Mouse (Mus musculus) frontal cortex, adult (tissue): ENCODE measurements around the gene Sirt2.
A peak's percentile ranks its signal among the peaks of the same experiment; 100 is the strongest.

ENCODE experiments used
- ATAC-seq: cut with Nextera tagmentation; 2 replicates; pipeline ENCODE4 v1.9.2; 2017; ENCODE audit warnings: mild to moderate bottlenecking, moderate library complexity, mixed read lengths; ENCODE audit not compliant: low TSS enrichment

Sirt2 gene

DNA sequence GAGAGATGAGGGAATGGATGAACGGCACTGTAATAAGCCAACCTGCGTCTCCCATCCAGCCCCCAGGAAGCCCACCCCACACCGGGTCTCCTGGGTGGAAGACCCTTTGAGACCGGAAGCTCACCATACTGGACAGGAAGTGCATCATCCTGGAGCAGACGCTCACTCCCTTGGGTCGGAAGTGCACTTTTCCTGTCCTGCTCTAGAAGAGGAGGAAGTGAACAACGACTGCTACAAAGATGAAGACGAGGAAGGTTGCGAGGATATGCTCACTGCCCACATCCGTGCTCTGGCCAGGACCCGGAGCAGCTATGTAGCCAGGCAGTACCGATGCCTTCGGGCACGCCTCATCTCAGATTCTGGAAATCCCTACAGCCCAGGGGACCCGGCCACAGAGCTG, 29.3 kb downstream of the Sirt2 start:
- no peak for ATAC-seq

DNA sequence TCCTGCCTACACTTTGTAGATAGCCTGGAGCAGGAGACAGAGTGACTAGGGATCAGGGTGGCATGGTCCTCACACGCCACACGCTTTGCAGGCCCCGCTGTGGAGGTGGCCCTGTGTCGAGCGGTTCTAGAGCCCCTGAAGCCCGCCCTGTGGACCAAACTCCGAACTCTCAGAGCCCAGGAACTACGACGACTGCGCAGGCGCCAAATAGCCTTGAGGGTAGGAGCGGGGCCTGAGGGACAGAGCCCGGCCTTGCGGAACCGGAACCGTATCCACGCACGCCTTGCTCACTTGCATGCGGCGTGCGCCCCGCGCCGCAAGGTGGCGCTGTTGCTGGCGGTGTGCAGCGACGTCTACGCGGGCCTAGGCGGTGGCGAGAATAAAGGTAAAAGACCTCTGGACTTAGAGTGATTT, 30.0 kb downstream of the Sirt2 start:
- ATAC-seq = peak; percentile 81

- no peak for ATAC-seq
These were observed 33.5 kb downstream of the Sirt2 start for GRCm38 (mm10) chr7:28799994-28800393.

GRCm38 (mm10) chr7:28801451-28801850, 34.9 kb downstream of the Sirt2 start:
- no peak for ATAC-seq

GRCm38 (mm10) chr7:28801901-28802670, 35.6 kb downstream of the Sirt2 start:
- no peak for ATAC-seq

DNA sequence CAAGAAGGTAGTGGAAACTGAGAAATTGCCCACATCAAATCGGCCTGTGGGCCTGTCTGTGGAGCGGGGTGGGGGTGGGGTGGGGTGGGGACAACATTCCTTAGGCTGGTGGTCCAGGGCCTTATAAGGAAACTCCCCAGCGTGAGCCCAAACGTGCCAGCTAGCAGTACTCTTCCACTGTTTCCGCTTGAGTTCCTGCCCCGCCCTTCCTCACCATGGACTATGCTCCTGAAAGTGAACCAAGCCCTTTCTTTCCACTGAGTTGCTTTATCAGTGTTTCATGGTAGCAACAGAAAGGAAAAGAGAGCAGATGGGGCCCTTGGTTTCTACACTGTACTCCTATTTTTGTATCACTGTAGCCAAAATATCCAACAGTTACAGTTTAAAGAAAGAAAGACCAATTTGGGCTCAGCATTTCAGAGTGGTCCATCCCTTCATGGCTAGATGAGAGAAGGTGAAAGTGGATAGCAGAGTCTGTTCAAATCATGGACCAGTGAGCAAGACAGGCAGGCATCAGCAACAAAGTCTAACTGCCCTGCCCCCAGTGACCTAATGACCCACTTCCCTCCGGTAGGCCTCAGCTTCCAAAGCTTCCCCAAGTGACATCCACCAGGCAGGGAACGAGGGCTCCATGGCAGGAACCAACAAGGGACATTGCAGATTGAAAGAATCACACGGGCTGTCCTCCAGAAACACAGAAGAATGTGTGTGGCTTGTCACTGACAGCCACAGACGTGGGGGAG, 36.5 kb downstream of the Sirt2 start:
- peak; percentile 29; the same call in 1 of the 2 replicates for ATAC-seq

DNA sequence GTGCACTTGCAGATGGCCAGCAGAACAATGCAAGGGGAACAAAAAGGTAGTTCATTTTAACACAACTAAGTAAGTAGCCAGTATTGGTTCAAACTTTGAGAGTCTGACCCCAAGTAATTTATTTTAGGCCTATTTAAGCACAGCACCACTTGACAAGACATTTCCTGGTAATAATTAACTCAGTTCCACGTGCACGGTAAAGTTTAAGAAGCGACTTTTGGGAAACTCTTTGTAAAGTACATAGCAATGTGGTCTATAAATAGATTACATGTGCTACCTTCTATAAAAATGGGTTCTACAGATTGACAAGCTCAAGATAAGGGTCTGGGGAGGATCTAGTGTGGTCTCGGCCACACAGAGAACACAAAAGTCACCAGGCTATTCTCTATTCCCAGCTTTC, 37.2 kb downstream of the Sirt2 start:
- ATAC-seq = no peak

DNA sequence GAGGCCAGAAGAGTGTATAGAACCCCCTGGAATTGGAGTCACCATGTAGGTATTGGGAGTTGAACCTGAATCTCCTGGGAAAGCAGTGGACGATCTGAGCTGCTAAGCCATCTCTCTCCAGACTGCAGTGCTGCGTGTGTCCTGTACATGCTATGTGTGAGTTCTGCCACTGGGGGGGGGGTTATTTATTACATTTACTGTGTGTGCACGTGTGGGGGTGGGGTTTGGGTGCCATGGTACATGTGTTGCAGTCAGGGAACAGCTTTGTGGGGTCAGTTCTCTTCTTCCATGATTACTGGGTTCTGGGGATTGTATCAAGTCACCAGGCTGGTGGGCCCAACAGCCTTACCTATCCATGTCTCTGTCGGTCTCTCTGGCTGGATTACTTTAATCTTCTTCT, 40.3 kb downstream of the Sirt2 start:
- no peak for ATAC-seq

GRCm38 (mm10) chr7:28807641-28808220, 41.2 kb downstream of the Sirt2 start:
- no peak for ATAC-seq

- ATAC-seq = no peak
These were observed 41.8 kb downstream of the Sirt2 start, which contains the start of gene Hnrnpl for GRCm38 (mm10) chr7:28808221-28808941. TSS of gene Hnrnpl (plus strand) at chr7:28808541.

DNA sequence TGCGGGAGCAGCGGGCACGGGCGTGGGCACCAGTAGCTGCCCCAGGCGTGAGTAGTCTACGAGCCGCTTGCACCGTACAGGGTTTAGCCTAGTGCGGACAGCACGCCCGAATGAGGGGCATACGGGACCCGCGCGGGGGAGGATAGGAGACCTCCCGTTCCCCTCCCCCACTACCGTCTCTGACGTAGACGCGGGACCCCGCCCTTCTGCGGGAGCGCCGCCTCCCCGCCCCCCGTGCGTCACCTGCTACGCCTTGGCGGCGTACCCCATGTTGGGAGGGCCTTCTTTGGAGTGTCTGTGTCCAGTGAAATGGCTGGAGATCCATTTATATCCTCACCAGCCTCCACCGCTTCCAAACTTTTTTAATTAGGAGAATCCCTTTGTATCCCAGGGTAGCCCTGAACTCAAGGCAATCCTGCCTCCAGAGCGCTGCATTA, 42.4 kb downstream of the Sirt2 start:
- peak; percentile 47 for ATAC-seq

- ATAC-seq = no peak
These were observed 43.0 kb downstream of the Sirt2 start for GRCm38 (mm10) chr7:28809401-28810089.

GRCm38 (mm10) chr7:28810107-28811066, 43.9 kb downstream of the Sirt2 start:
- ATAC-seq = peak; percentile 76

GRCm38 (mm10) chr7:28811228-28811627, 44.7 kb downstream of the Sirt2 start:
- no peak; the same call in 1 of the 2 replicates for ATAC-seq

DNA sequence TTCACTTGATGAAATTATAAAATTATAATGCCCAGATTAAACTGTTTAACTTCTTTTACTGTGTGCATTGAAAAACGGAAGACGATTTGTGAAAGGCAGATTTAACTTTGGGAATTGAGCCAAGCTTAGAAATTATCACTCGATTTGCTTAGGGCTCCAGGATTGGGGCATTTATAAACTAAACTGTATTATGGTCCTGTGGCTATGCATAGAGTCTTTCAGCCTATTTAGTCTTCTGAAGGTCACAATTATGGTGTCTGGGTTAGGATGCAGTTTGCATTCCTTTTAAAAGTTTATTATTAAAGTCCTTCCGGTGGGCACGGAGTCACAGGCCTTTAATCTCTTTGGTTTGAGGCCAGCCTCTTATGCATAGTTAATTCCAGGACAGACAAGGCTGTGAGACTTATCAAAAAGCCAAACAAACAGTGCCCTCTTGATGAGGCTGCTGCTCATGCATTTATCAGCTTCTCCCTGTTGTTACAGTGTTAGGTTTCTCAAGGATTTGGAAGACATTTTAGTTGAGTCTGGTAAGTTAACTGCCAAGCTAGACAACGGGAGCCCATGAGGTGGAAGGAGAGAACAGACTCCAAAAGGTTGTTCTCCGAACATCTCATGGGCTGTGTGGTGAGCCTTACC, 45.2 kb downstream of the Sirt2 start:
- no peak for ATAC-seq

- ATAC-seq = no peak
These were observed 45.9 kb downstream of the Sirt2 start for GRCm38 (mm10) chr7:28812436-28812835.

DNA sequence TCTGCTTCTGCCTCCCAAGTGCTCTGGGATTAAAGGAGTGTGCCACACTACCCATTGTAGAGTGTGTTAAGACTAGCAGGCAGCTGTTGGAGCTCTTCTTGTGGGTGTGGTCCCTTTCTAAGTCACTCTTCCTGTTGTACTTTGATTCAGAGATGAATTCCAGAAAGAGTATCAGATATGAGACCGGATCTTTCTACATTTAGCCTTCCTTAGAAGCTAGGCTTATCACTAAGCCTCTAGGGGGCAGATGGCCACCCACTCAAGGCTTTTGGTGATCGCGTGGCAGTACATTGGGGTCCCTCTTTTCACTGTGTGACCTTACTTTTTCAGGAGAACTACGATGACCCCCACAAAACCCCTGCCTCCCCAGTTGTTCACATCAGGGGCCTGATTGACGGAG, 46.4 kb downstream of the Sirt2 start:
- ATAC-seq = no peak

GRCm38 (mm10) chr7:28814306-28815034, 47.9 kb downstream of the Sirt2 start:
- no peak for ATAC-seq

DNA sequence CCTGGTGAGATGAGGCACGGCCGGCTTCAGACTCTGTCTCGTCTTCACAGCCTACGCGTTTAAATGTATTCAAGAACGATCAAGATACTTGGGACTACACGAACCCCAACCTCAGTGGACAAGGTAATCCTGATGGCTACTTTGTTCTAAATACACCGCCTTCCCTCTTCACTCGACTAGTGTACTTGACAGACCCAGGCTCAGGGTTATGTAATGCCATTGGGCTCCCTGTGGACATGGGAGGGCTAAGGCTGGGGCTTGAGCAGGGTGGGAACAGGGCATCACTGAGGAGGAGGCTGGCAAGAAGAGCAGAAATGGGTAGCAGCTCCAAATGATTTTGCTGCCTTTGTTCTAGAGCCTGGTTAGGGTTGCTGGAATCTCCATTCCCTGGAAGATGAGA, 48.7 kb downstream of the Sirt2 start:
- ATAC-seq = no peak
